Mouse (Mus musculus) forebrain, postnatal 0 days (tissue): Measurements from ENCODE around the gene Tap1. TPM values are rescaled to one million over a fixed set of nuclear protein-coding genes. Genes with fewer than 3 reads are reported as not detected.
"Not testable (repeated sequence)": the region's sequence is repeated elsewhere in the genome, so short reads cannot be mapped to it uniquely, and the experiment has no call there.

Experiments used
- ATAC-seq: fragments of 200-750 bp; cut with Nextera tagmentation; 2 replicates; pipeline ENCODE4 v1.8.0; 2017; ENCODE audit warnings: mild to moderate bottlenecking, moderate library complexity
- DNase-seq: peaks from one replicate; pipeline ENCODE4 v3.0.0-alpha.2; 2015
- H3K27ac ChIP-seq: fragments of 300-500 bp; sonication (generic); 2 replicates; pipeline ENCODE4 v1.5.1; 2014; ENCODE audit warnings: low read depth, mild to moderate bottlenecking, antibody characterized with exemption, low read length, moderate library complexity, mixed read lengths
- H3K27me3 ChIP-seq: fragments of 300-500 bp; sonication (generic); 2 replicates; pipeline ENCODE4 v1.6.1; 2014; ENCODE audit warnings: mild to moderate bottlenecking, low read length, mixed read lengths; ENCODE audit not compliant: insufficient read depth
- H3K36me3 ChIP-seq: fragments of 300-500 bp; sonication (generic); 2 replicates; pipeline ENCODE4 v1.6.1; 2014; ENCODE audit warnings: mild to moderate bottlenecking, moderate library complexity; ENCODE audit not compliant: insufficient read depth
- H3K4me1 ChIP-seq: fragments of 300-500 bp; sonication (generic); 2 replicates; pipeline ENCODE4 v1.6.1; 2014; ENCODE audit warnings: antibody characterized with exemption; ENCODE audit not compliant: insufficient read depth
- H3K4me2 ChIP-seq: fragments of 300-500 bp; sonication (generic); 2 replicates; pipeline ENCODE4 v1.6.1; 2014; ENCODE audit warnings: low read depth, mild to moderate bottlenecking, moderate library complexity
- H3K4me3 ChIP-seq: fragments of 300-500 bp; sonication (generic); 2 replicates; pipeline ENCODE4 v1.5.1; 2014; ENCODE audit warnings: low read depth, low read length, mixed read lengths
- H3K9ac ChIP-seq: fragments of 300-500 bp; sonication (generic); 2 replicates; pipeline ENCODE4 v1.6.1; 2014; ENCODE audit warnings: mild to moderate bottlenecking
- H3K9me3 ChIP-seq: fragments of 300-500 bp; sonication (generic); 2 replicates; pipeline ENCODE4 v1.6.1; 2016; ENCODE audit warnings: low read length
- CTCF ChIP-seq: sonication (generic); IDR thresholded peaks from 2 replicates; pipeline ENCODE4 v1.5.1; 2016; ENCODE audit warnings: antibody characterized with exemption, control low read depth, low read depth
- WGBS: fragments of 180-500 bp; shearing (Covaris S2); extraction: QIAGEN DNeasy Blood & Tissue Kit; methylation state at CpG from one replicate; pipeline ENCODE4 v1.1.7; 2014; 5-methylcytosine and 5-hydroxymethylcytosine counted together
- polyA plus RNA-seq: library from polyadenylated mRNA; unstranded; fragments of >200 nt; fragmentation: Nextera tagmentation; extraction: Ambion mirVana; gene quantifications from 2 replicates; pipeline ENCODE4 v1.2.1, GENCODE M21; 2015
- total RNA-seq: library from RNA; depleted of rRNA; stranded (reverse); fragments of >200 nt; gene quantifications from 2 replicates; pipeline ENCODE4 v1.2.3, GENCODE M21; 2014

Tap1 gene
- total and polyA plus RNA-seq, 2 experiments from 2014 or later = 5.0 to 7.5 TPM

DNA sequence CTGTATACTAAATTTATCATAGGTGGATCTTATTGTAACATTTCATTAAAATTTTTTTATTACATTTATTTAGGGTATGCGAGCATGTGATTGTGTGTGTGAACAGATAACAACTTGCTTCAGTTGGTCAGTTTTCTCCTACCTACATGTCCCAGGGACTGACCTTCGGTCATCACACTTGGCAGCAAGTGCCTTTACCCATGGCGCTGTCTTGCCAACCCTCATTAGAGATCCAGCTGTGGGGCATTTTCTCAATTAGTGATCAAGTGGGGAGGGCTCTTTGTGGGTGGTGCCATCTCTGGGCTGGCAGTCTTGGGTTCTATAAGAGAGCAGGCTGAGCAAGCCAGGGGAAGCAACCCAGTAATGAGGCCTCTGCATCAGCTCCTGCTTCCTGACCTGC is 37.5 kb downstream of the Tap1 start:
- no peaks in the 10 kb centered on the region for H3K27me3 ChIP-seq
- no peaks in the 10 kb centered on the region for H3K36me3 ChIP-seq
- 96% methylated on average over 3 of the region's 3 CpGs for WGBS
- DNase-seq (no peak), ATAC-seq (no peak)
- H3K4me3 ChIP-seq = no peak overlapping the region
- H3K27ac ChIP-seq = no peak overlapping the region
- no peaks in the 10 kb centered on the region for H3K4me1 ChIP-seq
- no peak overlapping the region for H3K9ac ChIP-seq
- no peak overlapping the region for H3K4me2 ChIP-seq
- no peak for TF ChIP-seq CTCF
- H3K9me3 ChIP-seq = no peaks in the 10 kb centered on the region

- no peak overlapping the region for H3K9ac ChIP-seq
- H3K4me1 ChIP-seq = no peaks in the 10 kb centered on the region
- H3K9me3 ChIP-seq = no peaks in the 10 kb centered on the region
- TF ChIP-seq CTCF = no peak
- DNase-seq (no peak), ATAC-seq (no peak)
- no peak overlapping the region for H3K4me3 ChIP-seq
- no peak overlapping the region for H3K4me2 ChIP-seq
- no peaks in the 10 kb centered on the region for H3K36me3 ChIP-seq
- 94% methylated on average over 8 of the region's 8 CpGs for WGBS
- no peak overlapping the region for H3K27ac ChIP-seq
- H3K27me3 ChIP-seq = no peaks in the 10 kb centered on the region
These were observed 38.1 kb downstream of the Tap1 start for GRCm38 (mm10) chr17:34225426-34225825.

GRCm38 (mm10) chr17:34225911-34226310 is 38.6 kb downstream of the Tap1 start:
- H3K36me3 ChIP-seq, H3K9ac ChIP-seq, ATAC-seq, H3K4me1 ChIP-seq, H3K27me3 ChIP-seq, H3K27ac ChIP-seq, H3K4me2 ChIP-seq, H3K4me3 ChIP-seq, DNase-seq, H3K9me3 ChIP-seq: not testable (repeated sequence)
- WGBS = 98% methylated on average over 13 of the region's 23 CpGs

DNA sequence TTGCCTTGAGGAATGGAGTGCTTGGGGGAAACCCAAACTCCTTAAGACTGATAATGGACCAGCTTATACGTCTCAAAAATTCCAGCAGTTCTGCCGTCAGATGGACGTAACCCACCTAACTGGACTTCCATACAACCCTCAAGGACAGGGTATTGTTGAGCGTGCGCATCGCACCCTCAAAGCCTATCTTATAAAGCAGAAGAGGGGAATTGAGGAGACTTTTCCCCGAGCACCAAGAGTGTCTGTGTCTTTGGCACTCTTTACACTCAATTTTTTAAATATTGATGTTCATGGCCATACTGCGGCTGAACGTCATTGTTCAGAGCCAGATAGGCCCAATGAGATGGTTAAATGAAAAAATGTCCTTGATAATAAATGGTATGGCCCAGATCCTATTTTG is 43.6 kb downstream of the Tap1 start:
- not testable (repeated sequence) for H3K9ac ChIP-seq, H3K27ac ChIP-seq, H3K4me3 ChIP-seq, DNase-seq, ATAC-seq, H3K27me3 ChIP-seq, H3K4me1 ChIP-seq, H3K9me3 ChIP-seq, H3K4me2 ChIP-seq, H3K36me3 ChIP-seq
- 88% methylated on average over 4 of the region's 9 CpGs for WGBS

GRCm38 (mm10) chr17:34232021-34232420 is 44.7 kb downstream of the Tap1 start:
- H3K27ac ChIP-seq, H3K36me3 ChIP-seq, H3K9ac ChIP-seq, ATAC-seq, DNase-seq, H3K27me3 ChIP-seq, H3K4me2 ChIP-seq, H3K4me1 ChIP-seq, H3K9me3 ChIP-seq, H3K4me3 ChIP-seq: not testable (repeated sequence)
- 92% methylated on average over 5 of the region's 7 CpGs for WGBS

DNA sequence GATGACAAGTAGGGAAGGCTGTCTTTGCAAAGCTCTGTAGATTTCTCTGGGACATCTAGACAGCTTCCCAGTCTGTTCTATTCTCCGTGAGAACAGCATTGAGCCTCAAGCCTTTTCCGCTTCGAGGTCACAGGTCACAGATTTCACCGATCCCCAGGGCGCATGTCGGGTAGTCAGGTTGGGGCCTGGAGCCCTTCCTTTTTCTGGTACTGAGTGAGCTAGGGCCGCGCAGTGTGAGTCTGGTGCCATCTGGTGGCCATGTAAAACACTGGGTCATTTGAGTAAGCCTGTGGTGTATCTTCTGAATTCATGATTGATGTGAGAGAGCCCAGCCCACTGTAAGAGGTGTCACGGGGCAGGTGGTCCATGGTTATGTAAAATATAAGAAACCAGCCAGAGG is 47.6 kb downstream of the Tap1 start:
- no peaks in the 10 kb centered on the region for H3K36me3 ChIP-seq
- H3K27me3 ChIP-seq = no peaks in the 10 kb centered on the region
- 47% methylated on average over 9 of the region's 9 CpGs for whole genome bisulfite sequencing
- ATAC-seq (peak; percentile 71), DNase-seq (peak; percentile 63)
- H3K9ac ChIP-seq = no peak overlapping the region
- no peak overlapping the region for H3K4me2 ChIP-seq
- no peaks in the 10 kb centered on the region for H3K4me1 ChIP-seq
- H3K4me3 ChIP-seq = no peak overlapping the region
- H3K9me3 ChIP-seq = no peaks in the 10 kb centered on the region
- no peak overlapping the region for H3K27ac ChIP-seq
- peak; percentile 84 for TF ChIP-seq CTCF

GRCm38 (mm10) chr17:34236691-34237090 is 49.3 kb downstream of the Tap1 start:
- no peaks in the 10 kb centered on the region for H3K4me1 ChIP-seq
- H3K4me3 ChIP-seq = no peak overlapping the region
- H3K9me3 ChIP-seq = no peaks in the 10 kb centered on the region
- no peaks in the 10 kb centered on the region for H3K27me3 ChIP-seq
- DNase-seq = peak; percentile 29
- no peak overlapping the region for H3K4me2 ChIP-seq
- ATAC-seq = no peak
- no peak overlapping the region for H3K27ac ChIP-seq
- H3K36me3 ChIP-seq = no peaks in the 10 kb centered on the region
- no peak overlapping the region for H3K9ac ChIP-seq
- 76% methylated on average over 5 of the region's 5 CpGs for WGBS
- TF ChIP-seq CTCF = no peak

- ATAC-seq = no peak
- Histone ChIP-seq H3K9ac (no peak overlapping the region), H3K36me3 (no peaks in the 10 kb centered on the region), H3K4me3 (no peak overlapping the region), H3K27ac (no peak overlapping the region), H3K9me3 (no peaks in the 10 kb centered on the region), H3K27me3 (no peaks in the 10 kb centered on the region), H3K4me2 (no peak overlapping the region), H3K4me1 (no peaks in the 10 kb centered on the region)
- WGBS = 64% methylated on average over 3 of the region's 3 CpGs
- DNase-seq = no peak
- no peak for TF ChIP-seq CTCF
These were observed 50.4 kb downstream of the Tap1 start for GRCm38 (mm10) chr17:34237741-34238140.
